Mouse (Mus musculus) liver, embryonic 11.5 days (tissue): ENCODE results near the gene Crtam. TPM values are rescaled to one million over a fixed set of nuclear protein-coding genes. Genes with fewer than 3 reads are reported as not detected.

Experiments
- ATAC-seq: fragments of 200-750 bp; cut with Nextera tagmentation; replicated peaks from 2 replicates; pipeline ENCODE4 v1.8.0; 2017; ENCODE audit warnings: moderate number of reproducible peaks, mild to moderate bottlenecking, moderate TSS enrichment, moderate library complexity; ENCODE audit not compliant: low FRiP score
- DNase-seq: peaks from one replicate; pipeline ENCODE4 v3.0.0-alpha.2; 2017; ENCODE audit warnings: low spot score
- H3K27ac ChIP-seq: fragments of 300-500 bp; sonication (generic); 2 replicates; pipeline ENCODE4 v1.5.1; 2014; ENCODE audit warnings: mild to moderate bottlenecking, low read depth, low read length, control low read depth
- H3K27me3 ChIP-seq: fragments of 300-500 bp; sonication (generic); replicated peaks from 2 replicates; pipeline ENCODE4 v1.6.1; 2014; ENCODE audit warnings: low read length, mixed read lengths; ENCODE audit not compliant: control insufficient read depth, insufficient read depth
- H3K36me3 ChIP-seq: fragments of 300-500 bp; sonication (generic); 2 replicates; pipeline ENCODE4 v1.6.1; 2014; ENCODE audit warnings: mild to moderate bottlenecking, low read length, moderate library complexity, mixed read lengths; ENCODE audit not compliant: control insufficient read depth, insufficient read depth
- H3K4me1 ChIP-seq: fragments of 300-500 bp; sonication (generic); replicated peaks from 2 replicates; pipeline ENCODE4 v1.6.1; 2014; ENCODE audit warnings: low read length, mixed read lengths; ENCODE audit not compliant: control insufficient read depth, insufficient read depth
- H3K4me2 ChIP-seq: fragments of 300-500 bp; sonication (generic); 2 replicates; pipeline ENCODE4 v1.6.1; 2014; ENCODE audit warnings: mild to moderate bottlenecking, control low read depth, moderate library complexity
- H3K4me3 ChIP-seq: fragments of 300-500 bp; sonication (generic); 2 replicates; pipeline ENCODE4 v1.5.1; 2014; ENCODE audit warnings: low read depth, low read length, control low read depth
- H3K9ac ChIP-seq: fragments of 300-500 bp; sonication (generic); 2 replicates; pipeline ENCODE4 v1.6.1; 2014; ENCODE audit warnings: low read depth, low read length, control low read depth
- H3K9me3 ChIP-seq: fragments of 300-500 bp; sonication (generic); 2 replicates; pipeline ENCODE4 v1.6.1; 2016; ENCODE audit warnings: low read length, inconsistent platforms, mixed read lengths; ENCODE audit not compliant: control insufficient read depth
- WGBS: fragments of 180-500 bp; shearing (Covaris S2); extraction: QIAGEN DNeasy Blood & Tissue Kit; methylation state at CpG from one replicate; pipeline ENCODE4 v1.1.7; 2014; 5-methylcytosine and 5-hydroxymethylcytosine counted together
- polyA plus RNA-seq: library from polyadenylated mRNA; unstranded; fragments of >200 nt; fragmentation: Nextera tagmentation; extraction: Ambion mirVana; gene quantifications from 2 replicates; pipeline ENCODE4 v1.2.1, GENCODE M21; 2014

Gene Crtam
- polyA plus RNA-seq, 1 experiment from 2014 or later: 0.11 TPM

DNA sequence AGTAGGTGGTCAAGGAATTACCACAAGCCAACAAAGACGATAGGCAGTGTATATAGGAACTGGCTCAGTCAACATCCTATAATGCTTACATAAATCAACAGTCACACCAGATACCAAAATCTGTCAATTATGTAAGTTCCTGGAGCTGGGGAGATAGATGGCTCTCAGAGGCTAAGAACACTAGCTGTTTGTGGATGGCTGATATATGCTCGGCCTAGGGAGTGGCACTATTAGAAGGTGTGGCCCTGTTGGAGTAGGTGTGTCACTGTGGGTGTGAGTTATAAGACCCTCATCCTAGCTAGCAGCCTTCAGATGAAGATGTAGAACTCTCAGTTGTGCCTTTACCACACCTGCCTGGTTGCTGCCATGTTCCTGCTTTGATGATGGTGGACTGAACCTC, 43.2 kb upstream of the Crtam start:
- Histone ChIP-seq H3K27ac (no peak overlapping the region), H3K9ac (no peak overlapping the region), H3K36me3 (no peaks in the 10 kb centered on the region), H3K4me1 (peaks cover 32% of the 10 kb centered on the region), H3K27me3 (no peaks in the 10 kb centered on the region), H3K4me3 (no peak overlapping the region), H3K9me3 (no peaks in the 10 kb centered on the region), H3K4me2 (no peak overlapping the region)
- DNase-seq: no peak
- peak; percentile 66 for ATAC-seq
- WGBS: 63% methylated on average over 2 of the region's 2 CpGs

DNA sequence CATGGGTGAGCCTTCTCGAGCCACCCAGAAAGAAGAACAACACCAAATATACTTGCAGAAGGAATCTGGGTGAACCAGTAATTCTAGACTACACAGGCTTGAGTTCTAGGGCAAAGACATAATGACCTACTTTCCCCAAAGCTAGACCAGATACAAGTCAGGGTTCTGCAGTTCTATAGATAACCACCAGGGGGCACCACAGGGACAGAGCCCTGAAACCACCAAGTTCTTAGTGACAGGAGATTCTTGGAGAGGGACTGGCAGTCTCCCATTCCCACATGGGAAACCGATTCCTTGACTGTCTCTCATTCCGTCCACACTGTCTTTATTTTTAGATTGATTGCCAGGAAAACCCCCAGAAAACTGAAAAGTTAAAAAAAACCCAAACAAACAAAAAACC, 40.2 kb upstream of the Crtam start:
- no peaks in the 10 kb centered on the region for H3K9me3 ChIP-seq
- peaks cover 17% of the 10 kb centered on the region for H3K4me1 ChIP-seq
- DNase-seq (peak; percentile 67), ATAC-seq (no peak)
- WGBS: 18% methylated on average over 3 of the region's 3 CpGs
- no peak overlapping the region for H3K27ac ChIP-seq
- H3K27me3 ChIP-seq: no peaks in the 10 kb centered on the region
- no peak overlapping the region for H3K4me3 ChIP-seq
- H3K4me2 ChIP-seq: no peak overlapping the region
- H3K9ac ChIP-seq: no peak overlapping the region
- H3K36me3 ChIP-seq: no peaks in the 10 kb centered on the region

- no peaks in the 10 kb centered on the region for H3K9me3 ChIP-seq
- no peak overlapping the region for H3K4me3 ChIP-seq
- no peak for DNase-seq
- no peak overlapping the region for H3K4me2 ChIP-seq
- H3K4me1 ChIP-seq: peaks cover 10% of the 10 kb centered on the region; the same call in 1 of the 2 replicates
- no peak overlapping the region for H3K9ac ChIP-seq
- no peaks in the 10 kb centered on the region for H3K36me3 ChIP-seq
- no peaks in the 10 kb centered on the region for H3K27me3 ChIP-seq
- no peak for ATAC-seq
- WGBS: 88% methylated on average over 5 of the region's 5 CpGs
- no peak overlapping the region for H3K27ac ChIP-seq
Measured at GRCm38 (mm10) chr9:41043641-41044040, 39.2 kb upstream of the Crtam start.

GRCm38 (mm10) chr9:41041404-41041803, 37.0 kb upstream of the Crtam start:
- Histone ChIP-seq H3K4me1 (peaks cover 3% of the 10 kb centered on the region; the same call in 1 of the 2 replicates), H3K4me3 (no peak overlapping the region), H3K9ac (no peak overlapping the region), H3K27ac (no peak overlapping the region), H3K36me3 (no peaks in the 10 kb centered on the region), H3K27me3 (no peaks in the 10 kb centered on the region), H3K9me3 (no peaks in the 10 kb centered on the region), H3K4me2 (no peak overlapping the region)
- 83% methylated on average over 3 of the region's 3 CpGs for WGBS
- DNase-seq: no peak
- ATAC-seq: no peak

DNA sequence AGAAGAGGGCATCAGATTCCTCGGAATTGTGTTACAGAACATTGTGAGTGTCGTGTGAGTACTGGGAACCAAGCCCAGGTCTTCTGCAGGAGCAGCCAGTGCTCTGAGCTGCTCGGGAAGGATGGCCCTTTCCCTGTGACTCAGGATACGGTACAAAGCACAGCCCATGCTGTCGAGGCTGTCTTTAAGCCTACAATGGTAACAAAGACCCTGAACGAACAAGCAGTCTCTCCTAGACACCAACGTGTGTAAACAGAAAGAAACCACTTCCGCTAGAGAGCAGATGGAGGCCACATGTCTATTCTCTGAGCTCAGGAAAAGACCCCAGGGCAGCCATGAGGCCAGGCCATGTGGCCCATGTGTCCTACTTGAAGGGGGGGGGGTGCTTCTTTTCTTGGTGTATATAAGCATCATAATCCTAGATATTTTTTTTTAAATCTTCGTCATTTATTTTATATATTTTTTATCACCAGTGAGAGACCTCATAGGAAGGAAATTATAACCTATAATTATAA, 33.8 kb upstream of the Crtam start:
- no peaks in the 10 kb centered on the region for H3K36me3 ChIP-seq
- DNase-seq (no peak), ATAC-seq (no peak)
- no peaks in the 10 kb centered on the region for H3K27me3 ChIP-seq
- no peak overlapping the region for H3K9ac ChIP-seq
- H3K4me1 ChIP-seq: no peaks in the 10 kb centered on the region
- no peaks in the 10 kb centered on the region for H3K9me3 ChIP-seq
- H3K4me3 ChIP-seq: no peak overlapping the region
- whole genome bisulfite sequencing: 80% methylated on average over 9 of the region's 9 CpGs
- no peak overlapping the region for H3K27ac ChIP-seq
- no peak overlapping the region for H3K4me2 ChIP-seq

DNA sequence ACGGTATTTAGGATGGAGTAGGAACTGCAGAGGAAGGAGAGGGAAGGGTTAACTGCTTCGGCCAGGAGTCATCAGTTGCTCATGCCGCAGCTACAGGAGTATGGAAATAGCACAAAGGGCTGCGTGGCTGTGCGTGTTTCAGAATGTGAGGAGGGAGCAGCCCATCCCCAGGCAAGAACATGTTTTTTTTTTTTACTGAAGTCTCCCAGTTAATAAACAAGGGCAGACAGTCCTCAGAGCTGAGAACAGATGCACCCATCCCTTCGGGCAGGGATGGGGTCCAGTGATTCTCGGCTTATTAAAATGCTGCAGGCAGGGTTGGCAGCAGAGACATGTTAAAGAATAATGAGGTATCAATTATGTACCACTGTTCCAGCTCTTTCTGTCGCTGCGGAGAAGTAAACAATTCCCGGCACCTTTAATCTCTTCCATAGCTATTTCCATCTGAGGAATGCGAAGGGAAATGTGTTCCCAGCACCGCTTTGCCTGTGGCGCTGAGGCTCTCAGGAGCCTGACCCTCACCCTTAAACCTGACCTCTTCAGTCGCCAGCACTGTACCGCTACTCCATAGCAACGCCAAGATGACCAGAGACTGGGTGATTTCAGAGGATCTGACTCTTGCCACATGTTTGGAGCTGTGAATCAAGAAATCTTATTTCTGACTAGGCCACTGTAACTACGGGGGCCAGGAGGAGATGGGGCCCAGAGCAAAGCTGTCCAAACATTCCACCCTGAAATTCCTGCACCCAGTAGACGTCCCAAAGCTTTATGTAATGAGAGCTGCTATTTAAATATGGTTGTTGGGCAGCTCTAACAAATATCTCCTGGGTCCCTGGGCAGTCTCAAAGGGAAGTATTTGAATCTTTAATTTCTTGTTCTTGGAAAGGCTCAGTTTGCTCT, 27.4 kb upstream of the Crtam start:
- H3K4me2 ChIP-seq: no peak overlapping the region
- no peak overlapping the region for H3K4me3 ChIP-seq
- no peaks in the 10 kb centered on the region for H3K4me1 ChIP-seq
- H3K27me3 ChIP-seq: no peaks in the 10 kb centered on the region
- ATAC-seq: no peak
- no peak overlapping the region for H3K27ac ChIP-seq
- 66% methylated on average over 18 of the region's 18 CpGs for WGBS
- no peak overlapping the region for H3K9ac ChIP-seq
- H3K9me3 ChIP-seq: no peaks in the 10 kb centered on the region
- no peak for DNase-seq
- H3K36me3 ChIP-seq: no peaks in the 10 kb centered on the region; the same call in 1 of the 2 replicates

- no peaks in the 10 kb centered on the region; the same call in 1 of the 2 replicates for H3K36me3 ChIP-seq
- ATAC-seq (no peak), DNase-seq (no peak)
- no peak overlapping the region for H3K27ac ChIP-seq
- H3K4me3 ChIP-seq: no peak overlapping the region
- H3K9me3 ChIP-seq: no peaks in the 10 kb centered on the region
- 77% methylated on average over 6 of the region's 6 CpGs for WGBS
- no peaks in the 10 kb centered on the region for H3K27me3 ChIP-seq
- H3K4me1 ChIP-seq: no peaks in the 10 kb centered on the region
- H3K4me2 ChIP-seq: no peak overlapping the region
- H3K9ac ChIP-seq: no peak overlapping the region
Measured at GRCm38 (mm10) chr9:41029827-41030226, 25.4 kb upstream of the Crtam start.

DNA sequence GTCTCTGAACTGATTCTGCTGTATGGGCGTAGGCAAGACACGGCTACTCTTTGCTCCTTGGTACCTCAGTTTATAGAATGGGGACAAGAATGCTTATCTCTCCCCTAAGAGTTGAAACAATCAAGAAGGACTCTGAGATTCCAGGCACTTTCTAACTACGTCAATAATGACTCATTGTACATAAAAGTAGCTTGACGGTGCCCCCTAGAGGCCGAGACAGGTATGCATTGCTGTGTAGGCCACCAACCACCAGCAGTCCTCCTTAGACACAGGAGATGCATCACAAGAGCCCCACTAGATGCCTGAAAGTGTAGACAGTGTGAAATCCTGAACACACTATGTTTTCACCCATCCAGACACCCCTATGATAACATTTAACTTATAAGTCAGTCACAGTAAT, 24.0 kb upstream of the Crtam start:
- ATAC-seq: no peak
- no peaks in the 10 kb centered on the region; the same call in 1 of the 2 replicates for H3K36me3 ChIP-seq
- no peak for DNase-seq

GRCm38 (mm10) chr9:41021690-41022089, 17.3 kb upstream of the Crtam start:
- Histone ChIP-seq H3K27ac (no peak overlapping the region), H3K9ac (no peak overlapping the region), H3K9me3 (no peaks in the 10 kb centered on the region), H3K4me1 (no peaks in the 10 kb centered on the region), H3K27me3 (no peaks in the 10 kb centered on the region), H3K36me3 (no peaks in the 10 kb centered on the region), H3K4me2 (no peak overlapping the region), H3K4me3 (no peak overlapping the region)
- DNase-seq: no peak
- 86% methylated on average over 3 of the region's 3 CpGs for WGBS
- no peak for ATAC-seq

More for the DNA sequence above, 24.0 kb upstream of the Crtam start:
- WGBS: 44% methylated on average over 5 of the region's 5 CpGs
- Histone ChIP-seq H3K9ac (no peak overlapping the region), H3K4me3 (no peak overlapping the region), H3K9me3 (no peaks in the 10 kb centered on the region), H3K4me1 (no peaks in the 10 kb centered on the region), H3K4me2 (no peak overlapping the region), H3K27me3 (no peaks in the 10 kb centered on the region), H3K27ac (no peak overlapping the region)
